Mouse (Mus musculus) stomach, embryonic 15.5 days (tissue): ENCODE results near the gene Psapl1. TPM values are rescaled to one million over a fixed set of nuclear protein-coding genes. Genes with fewer than 3 reads are reported as not detected.
"Not testable (repeated sequence)": the region's sequence is repeated elsewhere in the genome, so short reads cannot be mapped to it uniquely, and the experiment has no call there.

ENCODE experiments used
- ATAC-seq: fragments of 200-750 bp; cut with Nextera tagmentation; 2 replicates; pipeline ENCODE4 v1.8.0; 2017; ENCODE audit warnings: low read depth, moderate number of reproducible peaks, moderate TSS enrichment; ENCODE audit not compliant: insufficient read depth, low FRiP score
- H3K27ac ChIP-seq: fragments of 300-500 bp; sonication (generic); 2 replicates; pipeline ENCODE4 v1.5.1; 2015; ENCODE audit warnings: mild to moderate bottlenecking, inconsistent platforms
- H3K27me3 ChIP-seq: fragments of 300-500 bp; sonication (generic); replicated peaks from 2 replicates; pipeline ENCODE4 v1.6.1; 2015; ENCODE audit warnings: inconsistent platforms
- H3K36me3 ChIP-seq: fragments of 300-500 bp; sonication (generic); 2 replicates; pipeline ENCODE4 v1.6.1; 2015; ENCODE audit warnings: inconsistent platforms
- H3K4me1 ChIP-seq: fragments of 300-500 bp; sonication (generic); 2 replicates; pipeline ENCODE4 v1.6.1; 2015; ENCODE audit warnings: inconsistent platforms
- H3K4me2 ChIP-seq: fragments of 300-500 bp; sonication (generic); 2 replicates; pipeline ENCODE4 v1.6.1; 2015; ENCODE audit warnings: mild to moderate bottlenecking, inconsistent platforms
- H3K4me3 ChIP-seq: fragments of 300-500 bp; sonication (generic); replicated peaks from 2 replicates; pipeline ENCODE4 v1.5.1; 2015; ENCODE audit warnings: inconsistent platforms
- H3K9ac ChIP-seq: fragments of 300-500 bp; sonication (generic); 2 replicates; pipeline ENCODE4 v1.6.1; 2015; ENCODE audit warnings: inconsistent platforms
- H3K9me3 ChIP-seq: fragments of 300-500 bp; sonication (generic); 2 replicates; pipeline ENCODE4 v1.6.1; 2016; ENCODE audit warnings: inconsistent platforms
- WGBS: fragments of 180-500 bp; shearing (Covaris S2); methylation state at CpG from one replicate; pipeline ENCODE4 v1.1.7; 2015; 5-methylcytosine and 5-hydroxymethylcytosine counted together
- polyA plus RNA-seq: library from polyadenylated mRNA; unstranded; fragments of >200 nt; fragmentation: Nextera tagmentation; extraction: Ambion mirVana; gene quantifications from 2 replicates; pipeline ENCODE4 v1.2.1, GENCODE M21; 2015

The Psapl1 gene
- polyA plus RNA-seq, 1 experiment from 2014 or later: 16.7 TPM

GRCm38 (mm10) chr5:36208803-36209202, 5.0 kb downstream of the Psapl1 start:
- Histone ChIP-seq H3K27ac (no peak overlapping the region), H3K4me2 (no peak overlapping the region), H3K4me3 (no peak overlapping the region), H3K9me3 (no peaks in the 10 kb centered on the region), H3K9ac (no peak overlapping the region), H3K27me3 (no peaks in the 10 kb centered on the region), H3K36me3 (no peaks in the 10 kb centered on the region), H3K4me1 (no peaks in the 10 kb centered on the region; the same call in 1 of the 2 replicates)
- 67% methylated on average over 3 of the region's 3 CpGs for WGBS
- peak; percentile 61; the same call in 1 of the 2 replicates for ATAC-seq

- H3K36me3 ChIP-seq: no peaks in the 10 kb centered on the region
- no peaks in the 10 kb centered on the region for H3K9me3 ChIP-seq
- WGBS: 75% methylated on average over 10 of the region's 10 CpGs
- ATAC-seq: no peak
- H3K27me3 ChIP-seq: no peaks in the 10 kb centered on the region
- no peak overlapping the region for H3K4me2 ChIP-seq
- no peaks in the 10 kb centered on the region for H3K4me1 ChIP-seq
- no peak overlapping the region for H3K9ac ChIP-seq
- no peak overlapping the region for H3K4me3 ChIP-seq
- H3K27ac ChIP-seq: no peak overlapping the region
Observed at GRCm38 (mm10) chr5:36213310-36213709, 9.5 kb downstream of the Psapl1 start.

GRCm38 (mm10) chr5:36220105-36220504, 16.3 kb downstream of the Psapl1 start:
- no peak overlapping the region for H3K9ac ChIP-seq
- WGBS: 85% methylated on average over 4 of the region's 4 CpGs
- no peaks in the 10 kb centered on the region for H3K9me3 ChIP-seq
- no peak overlapping the region for H3K4me3 ChIP-seq
- no peaks in the 10 kb centered on the region for H3K27me3 ChIP-seq
- no peak for ATAC-seq
- no peak overlapping the region for H3K4me2 ChIP-seq
- H3K27ac ChIP-seq: no peak overlapping the region
- H3K4me1 ChIP-seq: no peaks in the 10 kb centered on the region
- H3K36me3 ChIP-seq: no peaks in the 10 kb centered on the region

GRCm38 (mm10) chr5:36220626-36221025, 16.8 kb downstream of the Psapl1 start:
- H3K36me3 ChIP-seq: no peaks in the 10 kb centered on the region
- H3K4me2 ChIP-seq: no peak overlapping the region
- 0 out of 2 replicates have a peak, but pooled peaks cover 5% of the 10 kb centered on the region for H3K4me1 ChIP-seq
- no peak overlapping the region for H3K4me3 ChIP-seq
- H3K9me3 ChIP-seq: no peaks in the 10 kb centered on the region
- no peak overlapping the region for H3K27ac ChIP-seq
- WGBS: 67% methylated on average over 6 of the region's 6 CpGs
- H3K9ac ChIP-seq: no peak overlapping the region
- no peak for ATAC-seq
- H3K27me3 ChIP-seq: no peaks in the 10 kb centered on the region

GRCm38 (mm10) chr5:36223787-36224186, 20.0 kb downstream of the Psapl1 start:
- no peak for ATAC-seq

GRCm38 (mm10) chr5:36225855-36226254, 22.0 kb downstream of the Psapl1 start:
- no peak overlapping the region for H3K9ac ChIP-seq
- H3K27ac ChIP-seq: peak overlapping the region; percentile 64
- WGBS: 47% methylated on average over 7 of the region's 7 CpGs
- H3K4me2 ChIP-seq: no peak overlapping the region
- ATAC-seq: 0 out of 2 replicates have a peak, but pooled peaks have one; percentile 13
- H3K4me1 ChIP-seq: peaks cover 13% of the 10 kb centered on the region; the same call in 1 of the 2 replicates
- no peak overlapping the region for H3K4me3 ChIP-seq
- H3K27me3 ChIP-seq: no peaks in the 10 kb centered on the region
- H3K9me3 ChIP-seq: no peaks in the 10 kb centered on the region
- no peaks in the 10 kb centered on the region for H3K36me3 ChIP-seq

More at GRCm38 (mm10) chr5:36223787-36224186, 20.0 kb downstream of the Psapl1 start:
- Histone ChIP-seq H3K9me3 (no peaks in the 10 kb centered on the region), H3K4me2 (no peak overlapping the region), H3K36me3 (no peaks in the 10 kb centered on the region), H3K9ac (no peak overlapping the region), H3K27me3 (no peaks in the 10 kb centered on the region), H3K4me1 (peaks cover 13% of the 10 kb centered on the region; the same call in 1 of the 2 replicates), H3K4me3 (no peak overlapping the region), H3K27ac (no peak overlapping the region)
- WGBS: 65% methylated on average over 6 of the region's 6 CpGs

- Histone ChIP-seq H3K9ac (no peak overlapping the region), H3K27me3 (no peaks in the 10 kb centered on the region), H3K4me3 (no peak overlapping the region), H3K4me1 (peaks cover 13% of the 10 kb centered on the region; the same call in 1 of the 2 replicates), H3K4me2 (no peak overlapping the region), H3K36me3 (no peaks in the 10 kb centered on the region), H3K9me3 (no peaks in the 10 kb centered on the region), H3K27ac (peak overlapping the region; percentile 64)
- 45% methylated on average over 11 of the region's 11 CpGs for WGBS
- ATAC-seq: peak; percentile 32; the same call in 1 of the 2 replicates
Observed at GRCm38 (mm10) chr5:36226296-36226695, 22.5 kb downstream of the Psapl1 start.

- H3K4me2 ChIP-seq: no peak overlapping the region
- WGBS: 75% methylated on average over 23 of the region's 23 CpGs
- no peak for ATAC-seq
Observed at GRCm38 (mm10) chr5:36228405-36229370, 24.9 kb downstream of the Psapl1 start.

GRCm38 (mm10) chr5:36230301-36230780, 26.5 kb downstream of the Psapl1 start:
- Histone ChIP-seq H3K27me3 (no peaks in the 10 kb centered on the region), H3K36me3 (no peaks in the 10 kb centered on the region), H3K27ac (no peak overlapping the region), H3K9me3 (no peaks in the 10 kb centered on the region), H3K9ac (no peak overlapping the region), H3K4me2 (no peak overlapping the region), H3K4me3 (no peak overlapping the region), H3K4me1 (peaks cover 12% of the 10 kb centered on the region; the same call in 1 of the 2 replicates)
- no peak for ATAC-seq
- WGBS: 50% methylated on average over 9 of the region's 9 CpGs

More at GRCm38 (mm10) chr5:36228405-36229370, 24.9 kb downstream of the Psapl1 start:
- H3K27ac ChIP-seq: no peak overlapping the region
- H3K9ac ChIP-seq: no peak overlapping the region
- H3K4me3 ChIP-seq: no peak overlapping the region
- H3K27me3 ChIP-seq: no peaks in the 10 kb centered on the region
- H3K36me3 ChIP-seq: no peaks in the 10 kb centered on the region
- no peaks in the 10 kb centered on the region for H3K9me3 ChIP-seq
- peaks cover 13% of the 10 kb centered on the region; the same call in 1 of the 2 replicates for H3K4me1 ChIP-seq

- not testable (repeated sequence) for ATAC-seq, H3K27me3 ChIP-seq, H3K36me3 ChIP-seq, H3K9ac ChIP-seq, H3K27ac ChIP-seq, H3K9me3 ChIP-seq, H3K4me2 ChIP-seq, H3K4me3 ChIP-seq, H3K4me1 ChIP-seq
- 99% methylated on average over 8 of the region's 10 CpGs for WGBS
Observed at GRCm38 (mm10) chr5:36237526-36237925, 33.7 kb downstream of the Psapl1 start.

GRCm38 (mm10) chr5:36248022-36248421, 44.2 kb downstream of the Psapl1 start:
- 75% methylated on average over 3 of the region's 3 CpGs for WGBS
- no peak for ATAC-seq
- no peak overlapping the region for H3K9ac ChIP-seq
- no peaks in the 10 kb centered on the region for H3K27me3 ChIP-seq
- H3K4me3 ChIP-seq: no peak overlapping the region
- no peak overlapping the region for H3K27ac ChIP-seq
- no peaks in the 10 kb centered on the region for H3K9me3 ChIP-seq
- no peaks in the 10 kb centered on the region for H3K36me3 ChIP-seq
- H3K4me1 ChIP-seq: no peaks in the 10 kb centered on the region
- no peak overlapping the region for H3K4me2 ChIP-seq
